Mouse (Mus musculus): ENCODE results near the gene Ppp4r3a.
A peak's percentile ranks its signal among the peaks of the same experiment; 100 is the strongest.

- TF ChIP-seq POLR2A (IDR thresholded peaks at IDR 0.05; ENCODE audit: extremely low read depth, insufficient read depth, low read length) (no peak), CTCF (IDR thresholded peaks at IDR 0.05; ENCODE audit: extremely low read depth, insufficient read depth, low read length) (peak; percentile 11; the same call in 1 of the 2 replicates)
Measured at GRCm38 (mm10) chr12:101102648-101103047, 19.1 kb upstream of the Ppp4r3a start.
